Mouse (Mus musculus): ENCODE results near the gene Ppp4r1. TPM values are rescaled to one million over a fixed set of nuclear protein-coding genes. Genes with fewer than 3 reads are reported as not detected.

Gene Ppp4r1
- total RNA-seq (2015) (57.8 and 78.5 TPM in 2 replicates), total RNA-seq (2017) (57.3 and 58.5 TPM in 2 replicates)

DNA sequence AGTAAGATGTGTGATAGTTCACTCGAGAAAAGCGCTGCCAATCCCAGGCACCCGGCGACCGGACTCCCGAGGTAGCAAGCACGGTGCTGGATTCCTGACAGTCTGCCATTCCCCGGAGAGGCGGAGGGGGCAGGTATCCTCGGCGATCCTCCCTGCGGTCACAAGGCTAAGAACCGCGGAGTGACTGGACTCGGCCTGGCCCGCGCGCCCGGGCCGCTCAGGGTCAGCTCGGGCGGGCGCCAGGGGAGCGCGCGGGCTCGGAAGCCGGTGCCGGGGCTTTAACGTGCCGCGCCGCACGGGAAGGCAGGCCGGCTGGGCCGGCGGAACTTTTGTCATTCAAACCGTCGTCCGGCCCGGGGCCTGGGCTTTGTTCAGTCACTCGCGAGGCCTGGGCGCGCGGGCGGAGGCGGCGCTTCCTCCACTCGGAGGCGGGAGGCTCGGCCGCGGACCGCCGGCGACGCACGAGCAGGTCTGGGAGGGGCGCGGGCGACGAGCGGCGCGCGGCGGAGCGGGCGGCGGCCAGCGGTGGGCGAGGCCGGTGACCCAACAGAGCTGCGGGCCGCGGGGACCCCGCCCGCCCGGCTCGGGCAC lies at the start of gene Ppp4r1:
Gene Ppp4r1, plus strand, starts transcription at position 23 of the 591 bp plus-strand sequence.
- ATAC-seq (ENCODE audit: poor library complexity, severe bottlenecking), result peak; percentile 61

DNA sequence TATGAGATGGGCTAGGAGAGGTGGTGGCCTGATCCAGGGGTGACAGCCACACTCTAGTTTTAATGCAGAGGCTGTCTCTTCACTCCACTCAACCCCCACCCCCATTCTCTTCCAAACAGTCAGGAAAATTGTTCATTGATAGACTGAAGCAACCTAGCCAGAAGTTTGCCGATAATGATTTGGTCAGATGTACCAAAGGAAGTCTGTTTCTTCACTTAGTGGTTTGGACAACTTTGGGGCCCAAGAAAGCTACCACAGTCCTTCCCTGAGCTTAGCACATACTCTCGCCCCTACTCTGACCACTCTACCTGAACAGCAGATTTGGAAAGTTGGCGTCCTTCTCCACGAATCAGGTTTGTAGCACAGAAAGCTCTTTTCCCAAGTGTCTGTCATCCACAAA lies 49.7 kb upstream of the Ppp4r1 start:
- peak; percentile 11; the same call in 1 of the 2 replicates for ATAC-seq (ENCODE audit: poor library complexity, severe bottlenecking)

DNA sequence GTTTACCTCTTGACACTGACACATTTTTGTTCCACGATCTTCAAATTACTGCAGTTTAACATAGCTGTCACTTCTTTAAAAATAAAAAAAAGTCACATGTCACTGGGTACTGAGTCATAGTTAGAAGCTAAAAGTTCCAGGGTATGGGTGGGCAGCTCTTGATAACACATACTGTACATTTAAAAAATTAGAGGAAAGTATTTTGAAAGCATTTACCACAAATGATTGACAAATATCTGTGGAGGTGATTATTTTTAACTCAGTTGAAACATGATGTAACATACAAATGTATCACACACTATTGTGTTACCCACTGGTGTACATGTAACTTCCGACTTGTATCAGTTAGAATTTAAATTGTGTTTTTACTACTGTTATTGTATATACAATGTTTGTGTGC lies 47.3 kb upstream of the Ppp4r1 start:
- ATAC-seq (ENCODE audit: poor library complexity, severe bottlenecking), result peak; percentile 44

DNA sequence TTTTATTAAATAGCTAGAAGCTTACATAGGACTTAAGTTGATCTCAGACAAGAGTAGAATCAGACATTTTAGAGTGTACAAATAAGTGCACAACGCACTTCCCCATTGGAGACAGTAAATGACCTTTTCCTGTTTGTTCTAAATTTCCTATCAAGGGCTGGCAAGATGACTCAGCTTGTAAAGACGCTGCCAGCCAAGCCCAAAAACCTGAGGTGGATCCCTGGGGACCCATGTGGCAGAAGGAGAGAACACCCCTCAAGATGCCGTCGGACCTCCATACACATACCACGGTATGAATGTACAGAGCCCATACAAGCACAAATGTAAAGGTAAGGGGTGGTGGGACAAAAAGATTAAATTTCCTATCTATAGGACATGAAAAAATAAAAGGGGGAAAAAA lies 45.2 kb upstream of the Ppp4r1 start:
- ATAC-seq (ENCODE audit: poor library complexity, severe bottlenecking), result peak; percentile 66

DNA sequence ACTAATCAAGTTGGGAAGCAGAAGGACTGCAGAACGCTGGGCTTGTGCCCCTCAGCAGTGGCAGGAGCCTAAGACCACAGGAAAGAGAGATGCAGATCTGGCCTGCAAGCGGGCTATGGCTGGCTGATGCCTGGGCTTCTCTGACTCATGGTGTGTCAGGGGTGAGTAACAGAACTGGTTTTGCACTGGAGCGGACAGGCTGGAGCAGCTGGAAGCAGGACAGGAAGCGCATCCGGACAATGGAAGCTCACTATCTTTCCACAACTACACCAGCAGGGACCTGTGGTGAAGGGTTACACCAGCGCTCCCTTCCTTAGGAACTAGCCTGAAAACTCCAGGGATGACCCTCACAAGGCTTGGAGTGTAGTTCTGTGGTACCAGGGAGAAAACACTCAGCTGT lies 44.8 kb upstream of the Ppp4r1 start:
- peak; percentile 39 for ATAC-seq (ENCODE audit: poor library complexity, severe bottlenecking)

DNA sequence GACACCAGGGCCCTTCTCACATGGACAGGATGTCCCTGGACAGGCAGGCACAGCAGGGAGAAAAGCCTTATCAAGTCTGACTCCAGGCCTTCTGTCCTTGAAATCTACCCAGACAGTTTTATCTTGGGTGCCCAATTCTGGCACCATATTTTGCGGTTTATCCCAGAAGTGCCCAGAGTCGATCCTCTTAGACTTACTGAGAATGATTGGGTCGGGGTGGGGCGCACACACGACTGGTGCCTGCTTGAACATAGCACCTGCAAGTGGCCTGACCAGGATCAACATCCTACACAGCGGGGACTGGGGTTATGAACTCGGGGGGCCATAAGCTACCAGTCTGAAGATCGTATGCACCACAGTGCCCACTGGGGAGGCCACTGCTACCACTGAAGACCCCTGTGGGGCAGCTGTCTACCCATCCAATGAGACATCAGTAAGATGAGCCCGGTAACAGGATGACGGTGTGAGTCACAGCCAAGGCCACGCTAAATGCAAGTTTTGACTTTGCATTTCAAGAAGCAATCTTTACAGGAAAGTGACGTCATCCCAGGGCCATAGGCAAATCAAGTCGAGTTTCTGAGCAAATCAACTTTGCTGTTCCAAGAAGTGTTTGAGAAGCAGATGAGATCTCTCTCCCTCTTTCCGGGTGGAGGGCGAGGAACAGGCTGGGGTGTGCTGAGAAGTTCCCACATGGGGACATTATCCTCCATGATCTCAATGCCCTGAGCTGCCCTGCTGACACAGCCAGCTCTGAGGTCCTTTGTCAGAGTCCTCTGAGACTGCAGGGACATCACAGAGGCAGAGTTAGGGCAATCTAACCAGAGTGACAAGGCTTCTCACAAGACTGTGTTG lies 42.3 kb upstream of the Ppp4r1 start:
- no peak; the same call in 1 of the 2 replicates for ATAC-seq (ENCODE audit: poor library complexity, severe bottlenecking)

DNA sequence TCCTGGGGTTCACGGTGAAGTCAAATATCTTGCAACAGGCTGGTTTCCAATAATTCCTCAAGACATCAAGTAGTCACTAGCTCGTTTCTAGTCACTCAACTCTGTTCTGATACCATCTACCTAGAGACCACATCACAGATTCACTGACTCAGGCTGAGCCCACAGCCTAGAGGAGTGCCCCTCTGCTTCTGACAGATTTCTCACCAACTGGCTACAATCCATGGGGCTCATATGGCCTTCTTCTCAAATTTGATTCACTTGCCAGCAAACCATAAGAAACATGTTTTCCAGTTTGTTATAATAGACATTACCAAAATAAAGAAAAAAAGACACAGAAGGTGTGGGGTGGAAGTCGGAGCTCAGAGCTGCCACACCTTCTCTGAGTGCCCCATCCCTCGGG lies 40.8 kb upstream of the Ppp4r1 start:
- no peak for ATAC-seq (ENCODE audit: poor library complexity, severe bottlenecking)

DNA sequence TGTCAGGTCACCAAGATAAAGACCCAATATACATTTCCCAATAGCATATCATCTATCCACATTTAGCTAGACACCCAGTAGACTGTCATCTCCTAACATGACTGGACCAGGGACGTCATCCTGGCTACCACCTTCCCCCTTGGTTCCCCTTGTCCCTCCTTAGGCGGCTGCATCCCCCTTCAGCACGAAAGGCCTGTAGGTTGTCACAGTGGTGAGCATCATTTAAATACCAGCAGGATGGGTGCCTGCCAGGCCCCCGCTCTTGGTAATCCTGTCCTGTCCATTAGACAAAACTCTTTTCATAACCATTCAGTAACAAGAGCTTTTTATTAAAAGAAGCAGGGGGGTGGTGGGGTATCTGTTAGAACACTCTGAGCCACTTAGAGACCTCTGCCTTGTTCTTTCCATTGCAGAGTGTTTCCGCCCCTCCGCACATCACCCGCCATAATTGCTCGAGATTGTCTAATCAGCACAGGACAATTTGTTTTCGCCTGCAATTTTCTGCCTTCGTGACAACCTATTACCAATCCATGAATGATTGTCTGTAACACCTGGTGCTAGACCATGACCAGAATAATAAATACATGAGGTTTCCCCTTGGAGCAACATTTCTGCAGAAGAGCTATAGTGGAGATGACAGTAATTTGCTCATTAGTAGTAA lies 40.0 kb upstream of the Ppp4r1 start:
- ATAC-seq (ENCODE audit: poor library complexity, severe bottlenecking), result no peak

DNA sequence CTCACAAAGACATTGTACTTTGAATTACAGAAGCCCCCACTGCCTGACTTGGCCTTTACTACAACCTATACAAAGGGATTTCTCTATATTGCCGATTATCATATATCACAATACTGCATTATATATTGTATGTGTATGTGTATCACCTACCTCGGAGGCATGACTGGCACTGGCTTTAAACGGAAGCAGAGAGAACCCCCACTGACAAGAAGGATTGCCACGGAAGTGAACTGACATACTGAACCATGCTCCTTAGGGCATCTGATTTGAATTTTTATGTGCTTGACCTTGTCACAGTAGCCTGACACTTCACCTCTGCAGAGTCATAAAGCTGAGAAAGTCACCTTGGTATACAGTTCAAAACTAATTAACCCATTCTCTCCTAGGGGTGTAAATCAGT lies 39.4 kb upstream of the Ppp4r1 start:
- ATAC-seq (ENCODE audit: poor library complexity, severe bottlenecking), result no peak

DNA sequence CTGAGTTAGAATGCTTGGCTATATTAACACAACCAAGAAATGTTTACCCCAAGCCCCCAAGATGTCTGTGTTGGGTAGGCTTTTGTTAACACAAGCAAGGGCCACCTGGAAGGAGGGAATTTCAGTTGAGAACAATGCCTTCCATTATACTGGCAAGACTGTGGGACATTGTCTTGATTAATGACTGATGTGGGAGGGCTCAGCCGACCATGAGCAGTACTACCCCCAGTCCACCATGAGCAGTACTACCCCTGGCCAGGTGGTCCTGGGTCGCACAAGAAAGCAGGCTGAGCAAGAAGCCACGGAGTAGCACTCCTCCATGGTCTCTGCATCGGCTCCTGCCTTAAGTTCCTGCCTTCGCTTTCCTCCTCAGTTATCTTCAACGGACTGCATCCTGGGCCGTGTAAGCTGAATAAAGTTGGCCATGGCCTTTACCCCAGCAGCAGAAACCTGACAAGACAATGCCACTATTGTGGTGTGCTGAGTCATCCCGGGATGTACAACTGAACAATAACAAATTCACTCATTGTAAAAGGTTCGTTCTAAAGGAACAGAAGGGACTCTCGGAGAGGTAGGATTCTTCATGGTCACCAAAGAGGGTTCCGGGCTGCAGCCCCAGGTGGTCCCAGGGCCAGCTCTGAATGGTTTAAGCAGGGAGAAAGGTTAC lies 38.6 kb upstream of the Ppp4r1 start:
- no peak for ATAC-seq (ENCODE audit: poor library complexity, severe bottlenecking)

DNA sequence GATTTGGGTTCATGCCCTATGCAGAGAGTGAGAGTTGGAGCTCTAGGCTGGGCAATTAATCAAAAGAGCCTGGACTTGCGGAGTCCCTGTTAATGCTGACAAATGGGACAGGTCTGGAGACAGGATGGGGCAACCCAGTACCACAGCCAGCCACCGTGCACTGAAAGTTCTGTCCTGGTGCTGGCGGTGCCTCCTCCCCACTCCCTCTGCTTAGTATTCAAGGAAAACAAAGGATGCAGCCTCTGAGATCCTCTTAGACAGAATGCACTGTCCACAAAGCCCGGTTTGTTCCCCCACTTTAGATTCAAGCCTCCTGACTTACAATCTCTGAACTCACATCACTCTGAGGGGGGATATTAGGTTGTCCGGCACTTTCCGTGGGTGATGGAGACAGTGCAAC lies 36.1 kb upstream of the Ppp4r1 start:
- ATAC-seq (ENCODE audit: poor library complexity, severe bottlenecking), result no peak

DNA sequence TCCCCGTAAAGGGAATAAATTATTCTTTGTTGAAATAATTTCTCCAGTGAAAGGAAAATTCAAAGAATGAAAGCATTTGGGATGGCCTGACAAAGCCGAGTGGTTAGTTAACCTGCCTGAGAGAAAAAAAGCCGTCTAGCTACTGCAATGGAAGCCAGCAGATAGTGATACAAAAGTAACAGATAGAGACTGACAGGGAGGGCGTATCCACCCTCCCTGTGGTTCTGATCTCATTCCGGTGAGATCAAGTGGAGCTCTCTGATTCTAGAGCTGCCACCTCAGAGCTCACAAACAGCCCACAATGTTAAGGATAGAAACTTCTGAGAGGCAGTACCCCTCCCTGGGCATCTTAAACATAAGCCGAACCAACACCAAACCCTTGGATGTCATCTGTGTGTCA lies 33.4 kb upstream of the Ppp4r1 start:
- no peak for ATAC-seq (ENCODE audit: poor library complexity, severe bottlenecking)

DNA sequence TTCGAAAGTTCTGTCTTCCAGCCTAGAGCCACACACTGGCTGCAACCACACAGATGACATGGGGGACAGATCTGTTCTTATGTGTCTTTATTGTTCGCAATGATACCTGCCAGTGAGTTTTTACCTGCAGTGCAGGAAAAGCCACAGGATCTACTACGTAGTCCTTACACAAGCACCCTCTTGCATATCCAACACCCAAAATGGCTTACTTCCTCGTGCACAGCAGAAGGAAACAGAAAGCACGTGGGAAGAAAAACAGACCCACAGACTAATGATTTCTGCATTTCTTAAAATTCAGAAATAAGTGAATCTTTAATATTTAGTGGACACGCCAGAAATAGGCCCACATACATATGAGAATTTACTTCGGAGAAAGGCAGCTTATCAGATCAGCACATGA lies 32.6 kb upstream of the Ppp4r1 start:
- peak; percentile 88 for ATAC-seq (ENCODE audit: poor library complexity, severe bottlenecking)

DNA sequence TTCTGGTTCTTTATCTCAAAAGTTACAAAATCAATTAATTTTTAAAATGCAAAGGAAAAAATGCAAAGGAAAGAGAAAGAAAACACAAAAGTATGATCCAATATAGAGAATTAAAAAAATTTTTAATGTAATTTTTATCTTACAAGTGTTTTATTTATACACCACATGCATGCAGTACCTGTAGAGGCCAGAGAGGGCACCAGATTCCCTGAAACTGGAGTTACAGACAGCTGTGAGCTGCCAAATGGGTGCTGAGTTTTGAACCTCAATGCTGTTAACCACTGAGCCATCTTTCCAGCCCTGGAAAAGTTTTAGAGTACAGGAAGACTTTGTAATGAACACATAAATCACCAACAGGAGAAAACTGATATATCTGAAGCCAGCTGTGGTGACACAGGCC lies 32.1 kb upstream of the Ppp4r1 start:
- no peak for ATAC-seq (ENCODE audit: poor library complexity, severe bottlenecking)

DNA sequence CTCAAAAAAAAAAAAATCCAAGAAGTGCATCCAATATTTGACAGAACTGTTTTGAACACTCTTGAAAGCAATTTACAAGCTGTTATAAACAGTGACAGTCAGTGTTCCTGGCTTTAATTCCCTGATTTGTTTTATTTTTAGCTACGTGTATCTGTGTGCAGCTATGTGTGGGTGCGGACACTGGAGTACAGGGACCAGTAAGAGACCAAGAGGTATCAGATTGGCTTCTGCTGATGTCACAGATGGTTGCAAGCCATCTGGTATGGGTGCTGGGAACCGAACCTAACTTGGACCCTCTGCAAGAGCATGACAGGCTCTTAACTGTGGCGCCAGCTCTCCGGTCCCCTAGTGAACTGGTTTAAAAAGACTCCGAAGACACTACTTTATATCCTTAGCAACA lies 29.2 kb upstream of the Ppp4r1 start:
- ATAC-seq (ENCODE audit: poor library complexity, severe bottlenecking), result no peak

DNA sequence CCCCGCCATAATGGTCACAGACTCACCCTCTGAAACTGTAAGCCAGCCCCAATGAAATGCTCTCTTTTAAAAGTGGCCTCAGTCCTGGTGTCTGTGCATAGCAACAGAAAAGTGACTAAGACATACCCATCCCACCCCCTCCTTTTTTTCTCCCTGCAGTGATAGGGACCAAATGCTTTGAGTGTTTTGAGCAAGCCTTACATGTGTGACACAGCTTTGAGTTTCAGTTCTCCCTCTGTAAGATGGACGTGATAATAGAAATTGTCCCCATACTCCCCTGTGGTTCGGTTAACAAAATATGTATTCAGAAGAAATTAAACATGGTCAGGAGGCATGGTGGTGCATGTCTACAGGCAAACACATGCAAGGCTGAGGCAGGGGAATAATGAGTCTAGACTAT lies 26.5 kb upstream of the Ppp4r1 start:
- ATAC-seq (ENCODE audit: poor library complexity, severe bottlenecking), result no peak

DNA sequence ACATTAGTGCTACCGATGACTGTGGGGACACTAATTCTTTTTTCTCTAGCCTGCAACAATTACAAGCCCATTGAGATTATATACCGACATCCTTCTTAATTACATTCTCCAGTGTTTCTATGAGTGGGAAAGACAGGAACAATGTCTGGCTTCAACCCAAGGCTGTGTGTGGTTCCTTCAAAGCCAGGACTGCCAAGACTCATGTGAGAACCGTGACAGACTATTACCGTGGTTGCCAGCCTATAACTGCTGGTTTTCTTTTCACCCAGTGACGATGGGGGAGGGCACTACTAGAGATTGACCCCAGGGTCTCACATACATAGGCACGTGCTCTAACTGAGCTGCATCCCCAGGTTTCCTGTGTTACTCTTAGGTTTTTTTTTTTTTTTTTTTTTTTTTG lies 25.2 kb upstream of the Ppp4r1 start:
- ATAC-seq (ENCODE audit: poor library complexity, severe bottlenecking), result no peak

DNA sequence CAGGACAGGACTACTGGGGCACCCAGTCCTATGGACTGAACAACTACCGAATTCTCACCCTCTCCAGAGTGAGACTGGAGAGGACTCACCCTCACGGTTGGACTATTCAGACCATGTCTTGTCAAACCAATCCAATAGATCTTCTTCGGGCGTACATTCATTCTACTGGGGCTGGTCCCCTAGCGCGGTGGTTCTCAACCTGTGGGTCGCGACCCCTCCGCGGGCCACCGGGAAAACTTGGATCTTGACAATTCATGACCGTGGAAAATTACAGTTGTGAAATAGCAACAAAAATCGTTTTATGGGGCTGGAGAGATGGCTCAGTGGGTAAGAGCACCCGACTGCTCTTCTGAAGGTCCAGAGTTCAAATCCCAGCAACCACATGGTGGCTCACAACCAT lies 19.2 kb upstream of the Ppp4r1 start:
- no peak for ATAC-seq (ENCODE audit: poor library complexity, severe bottlenecking)

DNA sequence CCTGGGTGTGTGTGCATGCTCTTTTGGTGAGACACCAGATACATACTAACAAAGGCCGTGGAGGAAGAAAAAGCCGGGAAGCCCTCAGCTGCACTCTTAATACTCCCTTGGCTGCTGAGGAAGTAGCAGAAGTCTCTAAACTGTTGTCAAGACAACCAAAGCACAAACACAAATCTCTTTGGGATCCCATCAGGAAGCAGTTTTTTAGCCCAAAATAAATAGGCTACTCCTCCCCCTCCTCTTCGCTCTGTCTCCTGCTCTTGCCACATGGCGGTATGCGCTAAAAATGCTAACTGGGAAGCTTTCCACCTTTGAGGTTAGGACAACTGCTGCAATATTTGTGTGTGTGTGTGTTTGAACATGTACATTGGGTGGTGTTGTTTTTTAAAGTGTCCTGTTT lies 13.9 kb upstream of the Ppp4r1 start:
- ATAC-seq (ENCODE audit: poor library complexity, severe bottlenecking), result 0 out of 2 replicates have a peak, but pooled peaks have one; percentile 11

DNA sequence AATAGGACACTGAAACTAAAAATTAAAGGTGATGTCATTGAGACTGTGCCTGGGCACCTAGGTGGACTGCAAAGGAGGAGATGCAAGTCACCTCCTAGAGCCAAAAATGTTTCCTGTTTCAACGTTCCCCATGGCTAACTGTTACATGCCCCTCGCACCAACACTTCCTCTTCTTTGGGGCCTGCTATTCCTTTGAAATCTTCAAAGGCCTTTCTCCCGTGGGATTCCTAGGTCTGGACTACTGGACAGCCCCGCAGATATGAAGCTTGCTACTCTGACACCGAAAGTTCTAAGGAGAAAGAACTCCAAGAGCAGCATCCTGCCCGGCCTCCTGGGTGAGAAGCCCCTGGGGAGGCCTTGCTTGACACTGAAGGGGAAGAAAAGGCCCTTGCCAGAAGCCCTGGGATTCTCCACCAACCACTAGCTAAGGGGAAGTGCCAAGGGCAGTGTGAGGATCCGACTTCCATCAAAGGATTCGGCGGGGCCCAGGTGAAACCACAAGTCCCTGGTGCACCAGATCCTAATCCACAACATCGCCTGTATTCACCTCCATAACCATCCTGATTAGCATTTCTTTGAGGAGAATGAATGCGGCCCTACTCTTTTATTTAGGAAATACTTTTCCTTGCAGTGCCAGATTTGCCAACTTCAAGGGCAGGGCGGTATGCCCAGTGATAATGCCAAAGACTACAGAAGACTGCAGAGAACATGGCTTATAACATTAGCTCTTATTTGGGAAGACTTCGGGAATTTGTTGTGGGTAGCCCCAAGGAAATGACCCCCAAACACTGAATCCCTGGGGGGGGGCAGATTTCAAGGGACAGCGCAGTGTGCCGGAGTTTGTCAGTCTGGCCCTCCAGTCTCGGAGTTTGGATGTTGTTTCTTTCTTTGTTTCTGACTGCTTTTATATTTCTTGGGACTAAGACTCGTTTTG lies 11.1 kb upstream of the Ppp4r1 start:
- ATAC-seq (ENCODE audit: poor library complexity, severe bottlenecking), result peak; percentile 66
